Mouse (Mus musculus) ovary, adult 10 weeks (tissue): ENCODE measurements around the gene Slc7a8. TPM values are rescaled to one million over a fixed set of nuclear protein-coding genes. Genes with fewer than 3 reads are reported as not detected.

Source experiments
- polyA plus RNA-seq: library from polyadenylated mRNA; stranded (reverse); fragments of 350-450 nt; fragmentation: Illumina TruSeq; extraction: RNeasy Lipid Tissue Mini Kit (QIAGEN cat#74804); gene quantifications from one replicate; pipeline ENCODE4 v1.2.3, GENCODE M21; 2014

Slc7a8 gene
- 30.6 TPM for polyA plus RNA-seq

DNA sequence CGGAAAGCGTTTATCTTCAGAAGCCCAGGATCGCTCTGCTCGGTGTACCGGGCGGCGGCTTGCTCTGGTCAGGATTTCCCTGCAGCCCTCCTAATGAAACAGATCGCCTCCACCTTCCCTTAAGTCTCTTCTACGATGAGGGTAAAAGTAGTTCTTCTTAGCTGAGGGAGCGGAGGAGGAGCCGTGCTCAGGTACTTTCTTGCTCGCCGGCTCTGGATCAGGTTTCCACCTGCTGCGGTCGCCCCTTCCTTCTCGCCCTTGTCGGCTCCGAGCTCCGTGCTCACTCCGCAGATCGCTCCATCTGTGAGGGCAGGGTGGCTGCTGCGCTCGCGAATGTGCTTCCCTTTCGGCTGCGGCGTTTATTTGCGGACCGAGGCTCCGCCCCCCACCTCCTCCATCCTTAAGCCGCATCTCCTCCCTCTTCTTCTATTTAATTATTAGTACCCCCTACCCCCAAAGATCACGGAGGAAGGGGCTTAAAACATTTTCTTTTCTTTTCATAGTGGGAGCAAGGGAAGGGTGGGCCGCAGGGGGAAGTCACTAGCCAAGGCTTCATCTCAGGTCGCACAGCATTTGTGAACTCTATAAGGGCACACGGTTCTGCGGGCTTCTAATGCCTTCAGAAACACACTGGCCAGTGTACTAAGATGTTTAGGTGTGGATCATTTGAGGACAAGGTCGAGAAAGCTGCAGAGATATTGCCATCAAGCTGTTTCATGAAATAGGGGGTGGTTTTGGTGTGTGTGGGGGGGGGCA, at the start of gene Slc7a8:
TSS of gene Slc7a8 (minus strand) at position 337 of the 756 bp plus-strand sequence.

DNA sequence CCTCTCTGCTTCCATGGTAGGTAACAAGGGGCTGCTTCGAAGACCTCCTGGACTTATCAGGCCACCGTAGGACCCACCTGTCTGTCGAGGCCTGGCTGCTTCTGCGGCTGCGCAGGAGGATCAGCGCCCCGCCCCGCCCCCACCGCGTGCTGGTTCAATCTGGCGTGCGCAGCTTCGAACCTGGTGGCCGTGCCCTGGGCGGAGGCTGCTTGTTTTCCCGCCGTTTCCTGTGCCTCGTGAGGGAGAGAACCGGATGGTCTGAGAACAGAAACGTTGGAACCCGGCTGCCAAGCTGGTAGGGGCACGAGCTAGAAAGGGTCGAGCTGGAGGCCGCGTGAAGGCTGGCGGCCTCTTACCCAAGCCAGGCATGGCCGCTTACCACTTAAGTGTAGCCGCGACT, 32.2 kb upstream of the Slc7a8 start, which contains the start of gene Rnf212b:
TSS of gene Rnf212b (plus strand) at position 151 of the 400 bp plus-strand sequence.

DNA sequence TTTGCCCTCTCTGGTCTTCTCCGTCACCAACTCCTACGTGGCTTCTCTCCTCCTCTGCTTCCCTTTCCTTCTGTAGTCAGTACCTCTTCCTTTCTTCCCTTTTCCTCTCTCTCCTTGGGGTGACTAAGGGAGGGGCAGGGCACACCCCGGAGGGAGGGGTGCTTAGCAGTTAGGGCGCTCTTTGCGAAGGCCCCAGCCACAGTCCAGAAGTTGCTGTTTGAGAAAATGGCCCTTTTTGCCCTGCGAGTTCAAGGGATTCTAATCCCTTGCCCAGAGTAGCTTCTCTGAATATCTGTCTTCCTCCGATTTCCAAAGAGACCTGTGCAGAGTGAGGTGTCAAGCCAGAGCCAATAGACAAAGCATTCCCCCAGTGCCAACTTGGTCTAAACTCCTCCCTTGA, 69.7 kb downstream of the Slc7a8 start, which contains the start of gene Cebpe:
TSS of gene Cebpe (minus strand) at position 101 of the 400 bp plus-strand sequence.

DNA sequence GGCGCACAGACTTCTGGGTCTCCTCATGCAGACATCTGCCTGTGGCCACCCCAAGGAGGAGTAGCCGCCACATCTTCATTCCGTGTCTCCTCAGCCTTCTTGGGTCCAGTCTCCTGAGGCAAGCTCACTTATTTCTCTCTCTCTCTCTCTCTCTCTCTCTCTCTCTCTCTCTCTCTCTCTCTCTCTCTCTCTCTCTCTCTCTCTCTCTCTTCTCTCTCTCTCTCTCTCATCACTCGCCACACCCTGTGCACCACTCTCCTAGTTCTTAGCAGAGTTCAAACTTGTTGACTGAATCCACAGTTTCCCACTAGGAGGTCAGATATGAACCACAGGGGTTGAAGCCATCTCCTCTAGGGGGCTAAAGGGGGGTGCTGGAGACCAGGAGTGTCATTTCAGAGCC, 83.0 kb downstream of the Slc7a8 start, which contains the start of gene Gm29776:
TSS of gene Gm29776 (minus strand) at position 101 of the 400 bp plus-strand sequence.

DNA sequence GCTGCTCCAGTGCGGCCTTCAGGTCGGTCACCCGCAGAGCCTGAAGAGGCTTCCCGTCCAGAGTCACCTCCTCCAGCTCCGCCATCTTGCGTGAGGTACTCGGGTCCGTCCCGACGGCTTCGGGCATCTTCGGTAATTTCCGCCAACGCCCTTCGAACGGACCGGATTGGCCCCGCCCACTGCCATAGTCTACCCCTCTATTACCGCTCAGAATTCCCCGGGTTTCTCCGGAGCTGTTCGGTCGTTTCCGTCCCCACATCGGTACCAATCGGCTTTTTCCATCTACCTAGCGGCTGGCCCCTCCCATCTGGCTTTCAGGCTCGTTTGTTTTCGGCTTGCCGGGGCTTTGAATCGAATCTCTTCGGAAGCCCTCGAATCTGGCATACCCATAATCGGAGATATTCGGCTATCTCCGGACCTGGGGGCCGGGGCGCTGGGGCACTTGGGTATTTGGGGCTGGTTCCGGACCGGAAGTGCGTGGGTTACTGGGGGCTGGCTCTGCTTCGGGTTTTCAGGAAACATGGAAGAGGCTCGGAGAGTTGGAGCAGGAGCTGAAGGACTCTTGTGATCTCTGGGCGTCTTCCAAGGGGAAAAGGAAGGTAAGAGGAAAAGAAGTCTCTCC, 95.1 kb downstream of the Slc7a8 start, which contains the start of gene Acin1:
TSS of gene Acin1 (minus strand) at position 410 of the 622 bp plus-strand sequence.

DNA sequence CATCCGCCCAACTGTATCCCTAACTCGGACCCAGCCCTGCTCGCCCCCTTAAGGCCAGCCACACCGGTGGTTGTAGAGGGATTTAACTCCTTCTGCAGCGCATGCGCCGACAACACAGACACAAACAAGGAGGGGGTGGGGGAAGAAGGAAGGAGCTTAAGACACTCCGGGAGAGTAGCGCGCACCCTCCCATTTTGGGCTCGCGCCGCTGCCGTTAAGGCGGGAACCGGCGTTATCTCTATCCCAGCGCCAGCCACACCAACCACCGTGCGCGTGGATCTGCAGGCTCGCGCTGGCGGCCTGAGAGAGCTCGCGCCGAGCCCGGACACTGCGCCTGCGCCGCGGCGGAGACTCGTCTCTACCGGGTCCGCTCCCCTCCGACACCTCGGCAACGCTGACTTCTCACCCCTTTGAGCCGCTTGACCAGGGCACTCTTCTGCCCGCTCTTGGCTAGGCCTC, 95.7 kb downstream of the Slc7a8 start, which contains the start of gene 1700123O20Rik:
TSS of gene 1700123O20Rik (plus strand) at position 154 of the 459 bp plus-strand sequence.

Other genes starting within 250 kb of the Slc7a8 start
- gene Haus4, start 227.3 kb downstream of the Slc7a8 start, polyA plus RNA-seq, result 6.2 TPM
- gene Ajuba, start 204.4 kb downstream of the Slc7a8 start, polyA plus RNA-seq, result 10.9 TPM
- 2.5 TPM for gene 4931414P19Rik, start 176.0 kb downstream of the Slc7a8 start, polyA plus RNA-seq
- 1.7 TPM for gene Psmb5, start 163.9 kb downstream of the Slc7a8 start, polyA plus RNA-seq
- gene Psmb11, start 160.5 kb downstream of the Slc7a8 start, polyA plus RNA-seq, result not detected
- gene Gm17606, start 141.0 kb downstream of the Slc7a8 start, polyA plus RNA-seq, result not detected
- 0.11 TPM for gene Cdh24, start 140.6 kb downstream of the Slc7a8 start, polyA plus RNA-seq
- gene 1700123O20Rik, start 95.7 kb downstream of the Slc7a8 start, polyA plus RNA-seq, result 20.2 TPM
- gene Acin1, start 95.0 kb downstream of the Slc7a8 start, polyA plus RNA-seq, result 155 TPM
- not detected for gene Gm29776, start 83.1 kb downstream of the Slc7a8 start, polyA plus RNA-seq
- not detected for gene Cebpe, start 69.8 kb downstream of the Slc7a8 start, polyA plus RNA-seq
- not detected for gene Rnf212b, start 32.2 kb upstream of the Slc7a8 start, polyA plus RNA-seq
- 13.4 TPM for gene Homez, start 89.0 kb upstream of the Slc7a8 start, polyA plus RNA-seq
- 8.2 TPM for gene Ppp1r3e, start 95.6 kb upstream of the Slc7a8 start, polyA plus RNA-seq
- gene Bcl2l2, start 101.4 kb upstream of the Slc7a8 start, polyA plus RNA-seq, result 9.4 TPM
- gene Gm20521, start 101.5 kb upstream of the Slc7a8 start, polyA plus RNA-seq, result not detected
- 45.3 TPM for gene Pabpn1, start 110.6 kb upstream of the Slc7a8 start, polyA plus RNA-seq
- gene Slc22a17, start 131.2 kb upstream of the Slc7a8 start, polyA plus RNA-seq, result 0.88 TPM
- 0.63 TPM for gene Efs, start 144.2 kb upstream of the Slc7a8 start, polyA plus RNA-seq
- gene Il25, start 150.7 kb upstream of the Slc7a8 start, polyA plus RNA-seq, result not detected
- not detected for gene Cmtm5, start 154.3 kb upstream of the Slc7a8 start, polyA plus RNA-seq
- not detected for gene Myh6, start 185.0 kb upstream of the Slc7a8 start, polyA plus RNA-seq
- not detected for gene Gm17428, start 195.0 kb upstream of the Slc7a8 start, polyA plus RNA-seq
- not detected for gene Myh7, start 212.7 kb upstream of the Slc7a8 start, polyA plus RNA-seq
- gene Ngdn, start 233.5 kb upstream of the Slc7a8 start, polyA plus RNA-seq, result 5.4 TPM